ENCODE assay signal across 16 mouse cellular contexts in genomic region chr11:98352272-98352990, GRCm38 (mm10). TPM values are rescaled to one million over a fixed set of nuclear protein-coding genes. Genes with fewer than 3 reads are reported as not detected.
"Had no signal": no experiment of that assay in that cellular context is flagged by ENCODE, and none has a peak within 500 bp of the region (broad histone marks: within the 10 kb centered on the region; RNA-seq: fewer than 3 reads in every experiment).

No protein-coding gene starts in this region.

- H3K9me3 ChIP-seq: limb, embryonic 10.5 days; midbrain, embryonic 15.5 days; neural tube, embryonic 12.5 days; stomach, embryonic 15.5 days had no signal

- H3K27ac ChIP-seq: limb, embryonic 10.5 days; midbrain, embryonic 15.5 days; neural tube, embryonic 12.5 days had no signal

- H3K9ac ChIP-seq: midbrain, embryonic 15.5 days; neural tube, embryonic 12.5 days; stomach, embryonic 15.5 days had no signal

- H3K4me2 ChIP-seq: liver, embryonic 11.5 days; midbrain, embryonic 15.5 days; neural tube, embryonic 12.5 days; stomach, embryonic 15.5 days had no signal

- H3K36me3 ChIP-seq: limb, embryonic 10.5 days; midbrain, embryonic 15.5 days; neural tube, embryonic 12.5 days; stomach, embryonic 15.5 days had no signal

- DNase-seq: kidney, adult 18-20 months; kidney, postnatal 25 days had no signal

- ATAC-seq: midbrain, embryonic 15.5 days had no signal

- H3K4me3 ChIP-seq: left cerebral cortex, adult 2 months; limb, embryonic 10.5 days; midbrain, embryonic 15.5 days; neural tube, embryonic 12.5 days; stomach, embryonic 15.5 days had no signal

RNA-seq across cellular contexts. Expression of gene Ppp1r1b, which starts 4.2 kb away (rescaled TPM):
- total RNA-seq: megakaryocyte progenitor cell, adult 5-6 weeks; monocyte, adult 5-6 weeks; neutrophil, adult 5-6 weeks had no signal

RNA-seq across cellular contexts. Expression of gene Neurod2, which starts 23.0 kb away (rescaled TPM):
- total RNA-seq: megakaryocyte progenitor cell, adult 5-6 weeks; monocyte, adult 5-6 weeks; neutrophil, adult 5-6 weeks had no signal
- polyA plus RNA-seq: kidney, embryonic 16.5 days; limb, embryonic 10.5 days; liver, embryonic 16.5 days; lung, embryonic 16.5 days; spleen, adult 2 months had no signal

RNA-seq across cellular contexts. Expression of gene Tcap, which starts 31.2 kb away (rescaled TPM):
- total RNA-seq: megakaryocyte progenitor cell, adult 5-6 weeks; monocyte, adult 5-6 weeks; neutrophil, adult 5-6 weeks had no signal
- polyA plus RNA-seq: midbrain, embryonic 15.5 days had no signal

RNA-seq across cellular contexts. Expression of gene Pnmt, which starts 33.8 kb away (rescaled TPM):
- total RNA-seq: layer of hippocampus, postnatal 25 days; megakaryocyte progenitor cell, adult 5-6 weeks; monocyte, adult 5-6 weeks; neutrophil, adult 5-6 weeks had no signal
- polyA plus RNA-seq: spleen, adult 2 months had no signal
